Mouse (Mus musculus) kidney, adult 2 months (tissue): ENCODE measurements at regions not wholly inside any gene's neighbourhood (a gene's known extent, or its start where the extent isn't known, plus 50 kb on each side); places are given as distances from the start of the nearest gene placed in this dataset.

Experiments
- DNase-seq: peaks from one replicate; pipeline ENCODE4 v3.0.0; 2021
- H3K27ac ChIP-seq: fragments of 200-500 bp; 2 replicates; pipeline ENCODE4 v1.5.1; 2012; ENCODE audit warnings: low read depth, low read length, control low read depth, inconsistent platforms; ENCODE audit not compliant: insufficient read depth
- H3K27me3 ChIP-seq: fragments of 200-500 bp; replicated peaks from 2 replicates; pipeline ENCODE4 v1.6.1; 2012; ENCODE audit warnings: mild to moderate bottlenecking, moderate library complexity, low read length, inconsistent platforms; ENCODE audit not compliant: control insufficient read depth, insufficient read depth
- H3K36me3 ChIP-seq: fragments of 200-500 bp; 2 replicates; pipeline ENCODE4 v1.6.1; 2012; ENCODE audit warnings: mild to moderate bottlenecking, moderate library complexity, low read length, inconsistent platforms; ENCODE audit not compliant: control insufficient read depth, insufficient read depth
- H3K4me1 ChIP-seq: fragments of 200-500 bp; 2 replicates; pipeline ENCODE4 v1.6.1; 2011; ENCODE audit warnings: low read length; ENCODE audit not compliant: control insufficient read depth, insufficient read depth
- H3K4me3 ChIP-seq: fragments of 200-500 bp; 2 replicates; pipeline ENCODE4 v1.5.1; 2011; ENCODE audit warnings: mild to moderate bottlenecking, low read depth, low read length, control low read depth; ENCODE audit not compliant: insufficient read depth
- CTCF ChIP-seq: fragments of 200-500 bp; conservative IDR thresholded peaks from 2 replicates; pipeline ENCODE4 v1.5.1; 2011; ENCODE audit warnings: low read depth, mild to moderate bottlenecking, control low read depth, low read length, moderate library complexity, mixed read lengths; ENCODE audit not compliant: insufficient read depth, insufficient read length
- POLR2A ChIP-seq: fragments of 200-500 bp; IDR thresholded peaks from one replicate; pipeline ENCODE4 v1.6.1; 2011; ENCODE audit warnings: low read depth, low read length, control low read depth
- WGBS: fragments of 180-500 bp; shearing (Covaris S2); methylation state at CpG from one replicate; pipeline ENCODE4 v1.1.7; 2018; 5-methylcytosine and 5-hydroxymethylcytosine counted together

- TF ChIP-seq CTCF = no peak
- TF ChIP-seq POLR2A = no peak
- no peaks in the 10 kb centered on the region for H3K27me3 ChIP-seq
- DNase-seq = no peak
- H3K4me1 ChIP-seq = no peaks in the 10 kb centered on the region
- no peaks in the 10 kb centered on the region for H3K36me3 ChIP-seq
- H3K4me3 ChIP-seq = no peak overlapping the region
- no peak overlapping the region for H3K27ac ChIP-seq
These were observed 251.5 kb downstream of the Bcl2 start for GRCm38 (mm10) chr1:106462595-106462994.

GRCm38 (mm10) chr1:106462112-106462511 is 252.0 kb downstream of the Bcl2 start:
- DNase-seq = no peak
- WGBS = 85% methylated on average over 1 of the region's 1 CpGs
- Histone ChIP-seq H3K27ac (no peak overlapping the region), H3K4me1 (no peaks in the 10 kb centered on the region), H3K4me3 (no peak overlapping the region), H3K27me3 (no peaks in the 10 kb centered on the region), H3K36me3 (no peaks in the 10 kb centered on the region)
- TF ChIP-seq CTCF = no peak
- TF ChIP-seq POLR2A = no peak

- 80% methylated on average over 2 of the region's 2 CpGs for WGBS
- H3K27me3 ChIP-seq = no peaks in the 10 kb centered on the region
- no peak overlapping the region for H3K27ac ChIP-seq
- no peak for DNase-seq
- no peaks in the 10 kb centered on the region for H3K36me3 ChIP-seq
- TF ChIP-seq CTCF = no peak
- TF ChIP-seq POLR2A = no peak
- H3K4me3 ChIP-seq = no peak overlapping the region
- no peaks in the 10 kb centered on the region for H3K4me1 ChIP-seq
These were observed 253.1 kb downstream of the Bcl2 start for GRCm38 (mm10) chr1:106460957-106461356.

- Histone ChIP-seq H3K27me3 (no peaks in the 10 kb centered on the region), H3K4me1 (no peaks in the 10 kb centered on the region), H3K4me3 (no peak overlapping the region), H3K36me3 (no peaks in the 10 kb centered on the region), H3K27ac (no peak overlapping the region)
- 68% methylated on average over 2 of the region's 2 CpGs for WGBS
- TF ChIP-seq POLR2A (no peak), CTCF (no peak)
- DNase-seq = no peak
These were observed 264.3 kb downstream of the Bcl2 start for GRCm38 (mm10) chr1:106449795-106450194.
